Mouse (Mus musculus): ENCODE measurements around the gene Rps19.

DNA sequence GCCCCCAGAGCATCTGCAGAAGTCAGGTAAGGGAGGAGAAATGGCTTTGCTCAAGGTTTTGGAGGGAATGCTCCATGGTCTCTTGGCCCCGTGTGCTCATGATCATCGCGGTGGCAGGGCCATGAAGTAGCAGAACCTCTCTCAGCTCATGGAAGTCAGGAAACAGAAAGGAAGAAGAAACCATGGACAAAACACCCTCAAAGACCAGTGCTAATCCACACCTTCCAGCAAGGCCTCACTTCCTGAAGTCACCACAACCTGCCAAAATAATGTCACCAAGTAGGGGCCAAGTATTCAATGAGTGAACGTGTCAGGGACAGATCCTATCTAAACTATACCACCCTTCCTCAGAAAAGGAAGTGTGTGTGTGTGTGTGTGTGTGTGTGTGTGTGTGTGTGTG lies 21.3 kb upstream of the Rps19 start:
- TF ChIP-seq CTCF (IDR thresholded peaks at IDR 0.05; ENCODE audit: low read depth, low read length): no peak
- TF ChIP-seq POLR2A (IDR thresholded peaks at IDR 0.05; ENCODE audit: insufficient read depth, low read length): no peak
- TF ChIP-seq EP300 (IDR thresholded peaks at IDR 0.05; ENCODE audit: insufficient read depth, low read depth, low read length): no peak

Measured in ES-Bruce4 (cell line).